In the genomic region with DNA sequence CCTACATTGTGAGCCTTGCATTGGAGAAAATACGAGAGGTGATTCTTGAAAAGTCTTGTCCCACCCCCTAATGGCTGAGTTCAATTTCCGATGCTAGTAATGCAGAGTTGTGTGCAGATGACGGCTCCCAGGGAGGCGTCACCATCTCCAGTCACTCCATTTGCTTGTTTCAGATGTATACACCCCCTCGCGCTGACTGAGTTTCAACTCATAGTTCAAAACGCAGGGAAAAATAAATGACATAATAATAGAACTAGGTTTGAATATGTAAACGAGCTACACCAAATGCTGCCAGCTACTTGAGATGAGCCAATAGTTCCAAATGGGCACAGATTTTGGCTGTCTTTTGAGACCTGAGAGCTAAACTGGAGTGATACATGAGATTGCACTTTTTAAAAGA, we compare ENCODE assay signal across 19 mouse cellular contexts.
"Had no signal": no experiment of that assay in that cellular context is flagged by ENCODE, and none has a peak within 500 bp of the region (broad histone marks: within the 10 kb centered on the region; RNA-seq: fewer than 3 reads in every experiment).

No protein-coding gene starts in this region.

- H3K36me3 ChIP-seq: limb, embryonic 12.5 days; limb, embryonic 15.5 days; midbrain, embryonic 13.5 days had no signal

- H3K4me3 ChIP-seq: left cerebral cortex, adult 2 months; limb, embryonic 12.5 days; limb, embryonic 15.5 days; midbrain, embryonic 13.5 days had no signal

- DNase-seq: kidney, adult 2 months; kidney, postnatal 25 days; left cerebral cortex, postnatal 4 days; liver, postnatal 0 days; lung, embryonic 14.5 days; right cerebral cortex, postnatal 25 days; spleen, adult 18-20 months; thymus, adult 18-20 months; thymus, postnatal 36 days had no signal

- H3K4me2 ChIP-seq: limb, embryonic 12.5 days; limb, embryonic 15.5 days; liver, embryonic 11.5 days; lung, embryonic 14.5 days; midbrain, embryonic 13.5 days had no signal

- H3K4me1 ChIP-seq: midbrain, embryonic 13.5 days had no signal

- H3K9ac ChIP-seq: limb, embryonic 12.5 days; limb, embryonic 15.5 days; liver, embryonic 14.5 days; liver, postnatal 0 days; lung, embryonic 14.5 days; midbrain, embryonic 13.5 days had no signal

- ATAC-seq: liver, postnatal 0 days; lung, postnatal 0 days; midbrain, embryonic 13.5 days; midbrain, embryonic 16.5 days had no signal

- H3K27ac ChIP-seq: kidney, postnatal 0 days; left cerebral cortex, adult 2 months; limb, embryonic 12.5 days; limb, embryonic 15.5 days; liver, embryonic 14.5 days; macrophage; midbrain, embryonic 13.5 days had no signal

- H3K27me3 ChIP-seq: limb, embryonic 15.5 days; midbrain, embryonic 13.5 days had no signal

- H3K9me3 ChIP-seq: limb, embryonic 12.5 days; limb, embryonic 15.5 days; midbrain, embryonic 13.5 days had no signal
